Mouse (Mus musculus) liver, embryonic 11.5 days (tissue): ENCODE measurements around the gene Lkaaear1. TPM values are rescaled to one million over a fixed set of nuclear protein-coding genes. Genes with fewer than 3 reads are reported as not detected.

Source experiments
- ATAC-seq: fragments of 200-750 bp; cut with Nextera tagmentation; replicated peaks from 2 replicates; pipeline ENCODE4 v1.8.0; 2017; ENCODE audit warnings: moderate number of reproducible peaks, mild to moderate bottlenecking, moderate TSS enrichment, moderate library complexity; ENCODE audit not compliant: low FRiP score
- DNase-seq: peaks from one replicate; pipeline ENCODE4 v3.0.0-alpha.2; 2017; ENCODE audit warnings: low spot score
- H3K27ac ChIP-seq: fragments of 300-500 bp; sonication (generic); 2 replicates; pipeline ENCODE4 v1.5.1; 2014; ENCODE audit warnings: mild to moderate bottlenecking, low read depth, low read length, control low read depth
- H3K27me3 ChIP-seq: fragments of 300-500 bp; sonication (generic); replicated peaks from 2 replicates; pipeline ENCODE4 v1.6.1; 2014; ENCODE audit warnings: low read length, mixed read lengths; ENCODE audit not compliant: control insufficient read depth, insufficient read depth
- H3K36me3 ChIP-seq: fragments of 300-500 bp; sonication (generic); 2 replicates; pipeline ENCODE4 v1.6.1; 2014; ENCODE audit warnings: mild to moderate bottlenecking, low read length, moderate library complexity, mixed read lengths; ENCODE audit not compliant: control insufficient read depth, insufficient read depth
- H3K4me1 ChIP-seq: fragments of 300-500 bp; sonication (generic); replicated peaks from 2 replicates; pipeline ENCODE4 v1.6.1; 2014; ENCODE audit warnings: low read length, mixed read lengths; ENCODE audit not compliant: control insufficient read depth, insufficient read depth
- H3K4me2 ChIP-seq: fragments of 300-500 bp; sonication (generic); 2 replicates; pipeline ENCODE4 v1.6.1; 2014; ENCODE audit warnings: mild to moderate bottlenecking, control low read depth, moderate library complexity
- H3K4me3 ChIP-seq: fragments of 300-500 bp; sonication (generic); 2 replicates; pipeline ENCODE4 v1.5.1; 2014; ENCODE audit warnings: low read depth, low read length, control low read depth
- H3K9ac ChIP-seq: fragments of 300-500 bp; sonication (generic); 2 replicates; pipeline ENCODE4 v1.6.1; 2014; ENCODE audit warnings: low read depth, low read length, control low read depth
- H3K9me3 ChIP-seq: fragments of 300-500 bp; sonication (generic); 2 replicates; pipeline ENCODE4 v1.6.1; 2016; ENCODE audit warnings: low read length, inconsistent platforms, mixed read lengths; ENCODE audit not compliant: control insufficient read depth
- WGBS: fragments of 180-500 bp; shearing (Covaris S2); extraction: QIAGEN DNeasy Blood & Tissue Kit; methylation state at CpG from one replicate; pipeline ENCODE4 v1.1.7; 2014; 5-methylcytosine and 5-hydroxymethylcytosine counted together
- polyA plus RNA-seq: library from polyadenylated mRNA; unstranded; fragments of >200 nt; fragmentation: Nextera tagmentation; extraction: Ambion mirVana; gene quantifications from 2 replicates; pipeline ENCODE4 v1.2.1, GENCODE M21; 2014

Lkaaear1 gene
- polyA plus RNA-seq, 1 experiment from 2014 or later, result not detected

DNA sequence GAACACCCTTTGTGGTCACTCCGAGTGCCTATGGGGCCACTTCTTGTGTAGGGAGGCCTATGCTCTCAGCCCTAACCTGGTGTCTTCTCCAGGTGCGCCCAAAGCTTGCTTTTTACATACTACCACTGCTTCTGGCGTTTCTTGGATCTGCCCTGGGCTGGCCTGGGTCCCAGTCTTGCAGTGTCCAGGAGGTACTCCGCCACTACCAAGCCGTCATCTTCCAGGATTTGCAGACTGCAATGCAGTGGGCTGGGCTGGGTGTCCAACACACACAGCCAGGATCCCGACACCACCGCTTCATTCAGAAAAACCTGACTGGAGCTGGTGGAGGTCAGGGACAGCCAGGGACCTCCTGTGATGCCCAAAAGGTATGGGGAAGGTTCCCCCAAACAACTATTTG lies 39.7 kb downstream of the Lkaaear1 start:
- no peak overlapping the region for H3K4me3 ChIP-seq
- no peaks in the 10 kb centered on the region for H3K27me3 ChIP-seq
- no peaks in the 10 kb centered on the region for H3K9me3 ChIP-seq
- no peak for DNase-seq
- WGBS, result 85% methylated on average over 7 of the region's 7 CpGs
- no peak for ATAC-seq
- peaks cover 12% of the 10 kb centered on the region for H3K36me3 ChIP-seq
- no peak overlapping the region for H3K4me2 ChIP-seq
- H3K9ac ChIP-seq, result no peak overlapping the region
- no peak overlapping the region for H3K27ac ChIP-seq
- H3K4me1 ChIP-seq, result peaks cover 11% of the 10 kb centered on the region

DNA sequence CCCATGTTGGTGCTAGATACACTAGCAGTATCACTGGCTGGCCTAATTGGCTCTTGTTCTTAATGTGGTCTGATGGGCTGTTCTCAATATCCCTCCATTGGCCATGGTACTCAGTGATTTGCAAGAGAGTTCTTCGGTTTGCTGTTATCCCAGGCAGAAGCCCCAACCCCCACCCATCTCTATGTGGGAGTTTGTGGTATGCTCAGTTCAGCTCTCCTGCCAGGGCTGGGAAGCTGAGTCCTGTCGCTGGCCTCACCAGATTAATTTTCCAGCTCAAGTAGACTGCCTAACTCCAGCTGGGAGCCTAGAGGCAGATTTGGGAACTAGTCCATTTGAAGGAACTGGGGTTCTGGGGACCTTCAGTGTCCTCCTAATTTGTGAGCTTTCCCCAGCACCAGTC lies 40.8 kb downstream of the Lkaaear1 start:
- Histone ChIP-seq H3K4me1 (peaks cover 4% of the 10 kb centered on the region), H3K27ac (no peak overlapping the region), H3K9ac (no peak overlapping the region), H3K36me3 (peaks cover 15% of the 10 kb centered on the region), H3K4me3 (no peak overlapping the region), H3K9me3 (no peaks in the 10 kb centered on the region), H3K4me2 (no peak overlapping the region), H3K27me3 (no peaks in the 10 kb centered on the region)
- WGBS, result 61% methylated on average over 2 of the region's 2 CpGs
- no peak for ATAC-seq
- DNase-seq, result no peak

- DNase-seq (no peak), ATAC-seq (no peak)
- Histone ChIP-seq H3K4me2 (no peak within 1 kb of the TSS), H3K4me3 (no peak within 1 kb of the TSS), H3K27me3 (no peaks in the 10 kb centered on the region), H3K4me1 (peaks cover 3% of the 10 kb centered on the region), H3K9me3 (no peaks in the 10 kb centered on the region), H3K27ac (no peak within 1 kb of the TSS), H3K9ac (no peak within 1 kb of the TSS), H3K36me3 (peaks cover 21% of the 10 kb centered on the region)
- 76% methylated on average over 3 of the region's 3 CpGs for WGBS
These were observed 41.5 kb downstream of the Lkaaear1 start, which contains the start of gene Gm29797 for GRCm38 (mm10) chr2:181656734-181657133. TSS of gene Gm29797 (plus strand) at chr2:181657034.

GRCm38 (mm10) chr2:181653523-181653922 lies 44.7 kb downstream of the Lkaaear1 start:
- no peak overlapping the region for H3K4me2 ChIP-seq
- H3K36me3 ChIP-seq, result peaks cover 45% of the 10 kb centered on the region
- H3K27me3 ChIP-seq, result no peaks in the 10 kb centered on the region
- 87% methylated on average over 1 of the region's 1 CpGs for WGBS
- DNase-seq (no peak), ATAC-seq (no peak)
- H3K9ac ChIP-seq, result no peak overlapping the region
- no peak overlapping the region for H3K27ac ChIP-seq
- no peak overlapping the region for H3K4me3 ChIP-seq
- H3K4me1 ChIP-seq, result no peaks in the 10 kb centered on the region
- no peaks in the 10 kb centered on the region for H3K9me3 ChIP-seq

GRCm38 (mm10) chr2:181653065-181653464 lies 45.2 kb downstream of the Lkaaear1 start:
- no peak overlapping the region for H3K27ac ChIP-seq
- H3K27me3 ChIP-seq, result no peaks in the 10 kb centered on the region
- H3K9ac ChIP-seq, result no peak overlapping the region
- no peaks in the 10 kb centered on the region for H3K4me1 ChIP-seq
- H3K36me3 ChIP-seq, result peaks cover 49% of the 10 kb centered on the region
- ATAC-seq, result no peak
- no peak for DNase-seq
- H3K4me2 ChIP-seq, result no peak overlapping the region
- H3K4me3 ChIP-seq, result no peak overlapping the region
- no peaks in the 10 kb centered on the region for H3K9me3 ChIP-seq

DNA sequence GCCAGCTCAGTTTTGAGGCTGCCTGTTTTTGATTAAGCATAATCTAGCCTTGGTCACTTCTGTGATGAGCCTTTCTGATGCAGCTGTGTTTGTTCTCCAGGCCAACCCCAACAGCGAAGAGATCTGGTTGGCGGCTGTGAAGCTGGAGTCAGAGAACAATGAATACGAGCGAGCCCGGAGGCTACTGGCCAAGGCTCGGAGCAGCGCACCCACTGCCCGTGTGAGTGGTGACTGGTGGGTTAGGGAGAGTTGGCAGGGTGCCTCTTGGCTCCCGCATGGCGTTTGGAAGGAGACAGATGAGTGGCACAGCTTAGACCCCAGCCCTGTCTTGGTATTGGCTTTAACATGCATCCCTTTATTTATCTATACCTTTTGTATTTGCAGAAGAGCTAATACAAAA lies 49.3 kb downstream of the Lkaaear1 start:
- ATAC-seq, result no peak
- Histone ChIP-seq H3K9me3 (no peaks in the 10 kb centered on the region), H3K27ac (no peak overlapping the region), H3K27me3 (no peaks in the 10 kb centered on the region), H3K4me1 (no peaks in the 10 kb centered on the region), H3K4me3 (no peak overlapping the region), H3K9ac (no peak overlapping the region), H3K36me3 (peaks cover 44% of the 10 kb centered on the region), H3K4me2 (no peak overlapping the region)
- no peak for DNase-seq
- 95% methylated on average over 10 of the region's 10 CpGs for WGBS

Other genes with a start within 250 kb of the Lkaaear1 start
- 25.2 and 26.9 TPM in 2 replicates for gene Zbtb46, start 239.0 kb downstream of the Lkaaear1 start, polyA plus RNA-seq
- 0.13 TPM in 1 of 2 replicates, not detected in the other for gene Abhd16b, start 205.2 kb downstream of the Lkaaear1 start, polyA plus RNA-seq
- 149 and 156 TPM in 2 replicates for gene Tpd52l2, start 201.3 kb downstream of the Lkaaear1 start, polyA plus RNA-seq
- 61.1 and 65.6 TPM in 2 replicates for gene Dnajc5, start 178.0 kb downstream of the Lkaaear1 start, polyA plus RNA-seq
- gene Uckl1, start 113.5 kb downstream of the Lkaaear1 start, polyA plus RNA-seq, result 44.5 and 51.2 TPM in 2 replicates
- gene Prpf6, start 106.6 kb downstream of the Lkaaear1 start, polyA plus RNA-seq, result 63.0 and 68.5 TPM in 2 replicates
- gene Zfp512b, start 105.6 kb downstream of the Lkaaear1 start, polyA plus RNA-seq, result 31.2 and 33.9 TPM in 2 replicates
- gene Samd10, start 99.2 kb downstream of the Lkaaear1 start, polyA plus RNA-seq, result 6.2 and 6.8 TPM in 2 replicates
- gene Gm29797, start 41.4 kb downstream of the Lkaaear1 start, polyA plus RNA-seq, result not detected in 2 replicates
- gene Sox18, start 26.8 kb downstream of the Lkaaear1 start, polyA plus RNA-seq, result 16.1 and 19.4 TPM in 2 replicates
- 8.1 and 12.1 TPM in 2 replicates for gene Tcea2, start 18.1 kb downstream of the Lkaaear1 start, polyA plus RNA-seq
- gene Rgs19, start 4.5 kb downstream of the Lkaaear1 start, polyA plus RNA-seq, result 51.4 and 51.8 TPM in 2 replicates
- 2.0 and 3.2 TPM in 2 replicates for gene Oprl1, start 16.6 kb upstream of the Lkaaear1 start, polyA plus RNA-seq
- gene Myt1, start 64.9 kb upstream of the Lkaaear1 start, polyA plus RNA-seq, result 0.03 and 0.06 TPM in 2 replicates
- 21.6 and 25.3 TPM in 2 replicates for gene Pcmtd2, start 139.4 kb upstream of the Lkaaear1 start, polyA plus RNA-seq
- 64.7 and 73.6 TPM in 2 replicates for gene Polr3k, start 165.9 kb upstream of the Lkaaear1 start, polyA plus RNA-seq